30 mouse cellular contexts compared by ENCODE assay signal in genomic region chr14:52152613-52153012, GRCm38 (mm10). TPM values are rescaled to one million over a fixed set of nuclear protein-coding genes. Genes with fewer than 3 reads are reported as not detected.
DNase-seq lines count a peak whose midpoint lies in the region; ATAC-seq and TF ChIP-seq lines count a peak whose summit lies in the region.
"Had no signal": no experiment of that assay in that cellular context is flagged by ENCODE, and none has a peak within 500 bp of the region (broad histone marks: within the 10 kb centered on the region; RNA-seq: fewer than 3 reads in every experiment).

No protein-coding gene starts in this region.

- WGBS in hindbrain, embryonic 16.5 days: 28% methylated on average over 3 of the region's 3 CpGs
- 37% methylated on average over 3 of the region's 3 CpGs for WGBS in hindbrain, embryonic 13.5 days
- WGBS in forebrain, embryonic 12.5 days: 28% methylated on average over 3 of the region's 3 CpGs
- WGBS in forebrain, postnatal 0 days: 12% methylated on average over 3 of the region's 3 CpGs
- WGBS in midbrain, embryonic 15.5 days: 15% methylated on average over 3 of the region's 3 CpGs

- H3K9ac ChIP-seq in hindbrain, embryonic 16.5 days (ENCODE audit: low read depth, low read length): no peak overlapping the region
- no peak overlapping the region for H3K9ac ChIP-seq in hindbrain, embryonic 13.5 days
- H3K9ac ChIP-seq in forebrain, embryonic 12.5 days: no peak overlapping the region
- H3K9ac ChIP-seq in forebrain, postnatal 0 days: no peak overlapping the region
- H3K9ac ChIP-seq in midbrain, embryonic 15.5 days: no peak overlapping the region
- H3K9ac ChIP-seq: embryonic facial prominence, embryonic 15.5 days; heart, embryonic 15.5 days; liver, embryonic 14.5 days had no signal

- H3K27me3 ChIP-seq in hindbrain, embryonic 16.5 days (replicated peaks; ENCODE audit: control insufficient read depth, insufficient read depth, low read length): no peaks in the 10 kb centered on the region
- no peaks in the 10 kb centered on the region for H3K27me3 ChIP-seq in hindbrain, embryonic 13.5 days
- H3K27me3 ChIP-seq in forebrain, embryonic 12.5 days: peaks cover 9% of the 10 kb centered on the region; the same call in 1 of the 2 replicates
- no peaks in the 10 kb centered on the region for H3K27me3 ChIP-seq in forebrain, postnatal 0 days (ENCODE audit: insufficient read depth, low read length)
- no peaks in the 10 kb centered on the region for H3K27me3 ChIP-seq in midbrain, embryonic 15.5 days (replicated peaks)
- H3K27me3 ChIP-seq: embryonic facial prominence, embryonic 15.5 days; heart, embryonic 15.5 days had no signal

- H3K4me2 ChIP-seq in hindbrain, embryonic 16.5 days (ENCODE audit: low read length): peak overlapping the region; percentile 22; the same call in 1 of the 2 replicates
- H3K4me2 ChIP-seq in hindbrain, embryonic 13.5 days: no peak overlapping the region
- 0 out of 2 replicates have a peak overlapping the region, but pooled peaks have one; percentile 15 for H3K4me2 ChIP-seq in forebrain, embryonic 12.5 days
- peak overlapping the region; percentile 43 for H3K4me2 ChIP-seq in forebrain, postnatal 0 days (ENCODE audit: low read depth)
- H3K4me2 ChIP-seq in midbrain, embryonic 15.5 days: peak overlapping the region; percentile 28
- H3K4me2 ChIP-seq: embryonic facial prominence, embryonic 15.5 days had no signal

- no peaks in the 10 kb centered on the region for H3K36me3 ChIP-seq in hindbrain, embryonic 16.5 days (ENCODE audit: control insufficient read depth, insufficient read depth, low read length)
- H3K36me3 ChIP-seq in hindbrain, embryonic 13.5 days: peaks cover 1% of the 10 kb centered on the region
- no peaks in the 10 kb centered on the region for H3K36me3 ChIP-seq in forebrain, embryonic 12.5 days (replicated peaks)
- no peaks in the 10 kb centered on the region for H3K36me3 ChIP-seq in forebrain, postnatal 0 days (ENCODE audit: insufficient read depth)
- no peaks in the 10 kb centered on the region for H3K36me3 ChIP-seq in midbrain, embryonic 15.5 days (replicated peaks)
- H3K36me3 ChIP-seq: embryonic facial prominence, embryonic 15.5 days; heart, embryonic 10.5 days; heart, embryonic 15.5 days had no signal

- no peak for ATAC-seq in hindbrain, embryonic 16.5 days
- no peak for ATAC-seq in hindbrain, embryonic 13.5 days (ENCODE audit: low FRiP score)
- peak; percentile 66; the same call in 1 of the 2 replicates for ATAC-seq in forebrain, embryonic 12.5 days (ENCODE audit: low FRiP score)
- peak; percentile 11; the same call in 1 of the 2 replicates for ATAC-seq in forebrain, postnatal 0 days
- peak; percentile 34 for ATAC-seq in midbrain, embryonic 15.5 days (replicated peaks)
- ATAC-seq: intestine, embryonic 16.5 days; Patski had no signal

- no peak for DNase-seq in forebrain, postnatal 0 days
- no peak for DNase-seq in adipocyte (ENCODE audit: low spot score)
- DNase-seq in gastrocnemius, postnatal 4 days (ENCODE audit: low spot score in 2 of 2): no peak
- DNase-seq in spleen, adult 12 weeks (ENCODE audit: low spot score): no peak
- DNase-seq: adrenal gland, postnatal 25 days; cerebellum, adult 2 months; cerebellum, postnatal 14 days; gastrocnemius, postnatal 10 days; heart, adult 11 months; heart, postnatal 36 days; kidney, adult 8-10 months; kidney, postnatal 10 days; liver; lung, adult 2 months; lung, postnatal 10 days; thymus, adult 18-20 months; thymus, postnatal 25 days had no signal

- no peaks in the 10 kb centered on the region for H3K9me3 ChIP-seq in hindbrain, embryonic 16.5 days (ENCODE audit: control insufficient read depth, low read length)
- no peaks in the 10 kb centered on the region for H3K9me3 ChIP-seq in hindbrain, embryonic 13.5 days
- no peaks in the 10 kb centered on the region for H3K9me3 ChIP-seq in forebrain, embryonic 12.5 days
- H3K9me3 ChIP-seq in forebrain, postnatal 0 days (ENCODE audit: low read length): no peaks in the 10 kb centered on the region
- H3K9me3 ChIP-seq in midbrain, embryonic 15.5 days: no peaks in the 10 kb centered on the region
- H3K9me3 ChIP-seq: embryonic facial prominence, embryonic 10.5 days; embryonic facial prominence, embryonic 15.5 days; heart, embryonic 10.5 days; heart, embryonic 15.5 days had no signal

- no peak overlapping the region for H3K4me3 ChIP-seq in hindbrain, embryonic 16.5 days (ENCODE audit: low read length)
- H3K4me3 ChIP-seq in hindbrain, embryonic 13.5 days: no peak overlapping the region
- no peak overlapping the region for H3K4me3 ChIP-seq in forebrain, embryonic 12.5 days (replicated peaks)
- H3K4me3 ChIP-seq in forebrain, postnatal 0 days (ENCODE audit: low read depth, low read length): peak overlapping the region; percentile 17; the same call in 1 of the 2 replicates
- no peak overlapping the region for H3K4me3 ChIP-seq in midbrain, embryonic 15.5 days
- H3K4me3 ChIP-seq: embryonic facial prominence, embryonic 10.5 days; embryonic facial prominence, embryonic 15.5 days; heart, embryonic 10.5 days; heart, embryonic 15.5 days had no signal

- TF ChIP-seq CTCF in forebrain, postnatal 0 days (IDR thresholded peaks at IDR 0.05; ENCODE audit: low read depth): no peak

- no peak overlapping the region for H3K27ac ChIP-seq in hindbrain, embryonic 16.5 days (ENCODE audit: low read depth, low read length)
- H3K27ac ChIP-seq in hindbrain, embryonic 13.5 days: no peak overlapping the region
- H3K27ac ChIP-seq in forebrain, embryonic 12.5 days: no peak overlapping the region
- peak overlapping the region; percentile 75; the same call in 1 of the 2 replicates for H3K27ac ChIP-seq in forebrain, postnatal 0 days (ENCODE audit: low read depth, low read length)
- H3K27ac ChIP-seq in midbrain, embryonic 15.5 days: no peak overlapping the region; the same call in 1 of the 2 replicates
- H3K27ac ChIP-seq: embryonic facial prominence, embryonic 10.5 days; embryonic facial prominence, embryonic 15.5 days; heart, embryonic 10.5 days; heart, embryonic 15.5 days; liver, embryonic 14.5 days; macrophage; stomach, postnatal 0 days had no signal

- no peaks in the 10 kb centered on the region for H3K4me1 ChIP-seq in hindbrain, embryonic 16.5 days (ENCODE audit: control insufficient read depth, insufficient read depth, low read depth, low read length)
- peaks cover 10% of the 10 kb centered on the region; the same call in 1 of the 2 replicates for H3K4me1 ChIP-seq in hindbrain, embryonic 13.5 days (replicated peaks)
- peaks cover 12% of the 10 kb centered on the region for H3K4me1 ChIP-seq in forebrain, embryonic 12.5 days
- H3K4me1 ChIP-seq in forebrain, postnatal 0 days (ENCODE audit: insufficient read depth): peaks cover 14% of the 10 kb centered on the region; the same call in 1 of the 2 replicates
- peaks cover 12% of the 10 kb centered on the region for H3K4me1 ChIP-seq in midbrain, embryonic 15.5 days
- H3K4me1 ChIP-seq: embryonic facial prominence, embryonic 10.5 days; embryonic facial prominence, embryonic 15.5 days; heart, embryonic 10.5 days; heart, embryonic 15.5 days had no signal

RNA-seq across cellular contexts. Expression of gene Rpgrip1, which starts 42.1 kb away (rescaled TPM):
- polyA plus RNA-seq in hindbrain, embryonic 16.5 days (2015; fragmentation: Nextera tagmentation; extraction: Ambion mirVana): 36.2 and 45.4 TPM in 2 replicates
- polyA plus RNA-seq in hindbrain, embryonic 13.5 days (2015; fragmentation: Nextera tagmentation; extraction: Ambion mirVana): 51.5 and 54.6 TPM in 2 replicates
- 54.7 and 74.0 TPM in 2 replicates for polyA plus RNA-seq in forebrain, embryonic 12.5 days (2016; fragmentation: Nextera tagmentation; extraction: Ambion mirVana)
- total RNA-seq in forebrain, postnatal 0 days (2014; rRNA removed): 1.6 and 3.2 TPM in 2 replicates
- 50.1 and 50.6 TPM in 2 replicates for polyA plus RNA-seq in forebrain, postnatal 0 days (2015; fragmentation: Nextera tagmentation; extraction: Ambion mirVana)
- polyA plus RNA-seq in midbrain, embryonic 15.5 days (2015; fragmentation: Nextera tagmentation; extraction: Ambion mirVana): 51.3 and 53.3 TPM in 2 replicates
- under 1 TPM; 0.23 to 0.49 TPM for total RNA-seq in gastrocnemius, postnatal 4 days (2021)
- total RNA-seq: heart, postnatal 36 days had no signal

RNA-seq across cellular contexts. Expression of gene Supt16, which starts 44.6 kb away (rescaled TPM):
- polyA plus RNA-seq in hindbrain, embryonic 16.5 days (2015; fragmentation: Nextera tagmentation; extraction: Ambion mirVana): 37.1 and 39.0 TPM in 2 replicates
- 55.0 and 57.1 TPM in 2 replicates for polyA plus RNA-seq in hindbrain, embryonic 13.5 days (2015; fragmentation: Nextera tagmentation; extraction: Ambion mirVana)
- 86.9 and 95.5 TPM in 2 replicates for polyA plus RNA-seq in forebrain, embryonic 12.5 days (2016; fragmentation: Nextera tagmentation; extraction: Ambion mirVana)
- 41.9 and 56.9 TPM in 2 replicates for total RNA-seq in forebrain, postnatal 0 days (2014; rRNA removed)
- polyA plus RNA-seq in forebrain, postnatal 0 days (2015; fragmentation: Nextera tagmentation; extraction: Ambion mirVana): 31.0 and 39.1 TPM in 2 replicates
- 43.0 and 45.4 TPM in 2 replicates for polyA plus RNA-seq in midbrain, embryonic 15.5 days (2015; fragmentation: Nextera tagmentation; extraction: Ambion mirVana)
- total RNA-seq in gastrocnemius, postnatal 4 days (2021): 10 to 100 TPM; 44.0 to 47.8 TPM

RNA-seq across cellular contexts. Expression of gene Hnrnpc, which starts 48.8 kb away (rescaled TPM):
- polyA plus RNA-seq in hindbrain, embryonic 16.5 days (2015; fragmentation: Nextera tagmentation; extraction: Ambion mirVana): 414 and 445 TPM in 2 replicates
- polyA plus RNA-seq in hindbrain, embryonic 13.5 days (2015; fragmentation: Nextera tagmentation; extraction: Ambion mirVana): 623 and 652 TPM in 2 replicates
- 870 and 873 TPM in 2 replicates for polyA plus RNA-seq in forebrain, embryonic 12.5 days (2016; fragmentation: Nextera tagmentation; extraction: Ambion mirVana)
- 96.3 and 105 TPM in 2 replicates for total RNA-seq in forebrain, postnatal 0 days (2014; rRNA removed)
- polyA plus RNA-seq in forebrain, postnatal 0 days (2015; fragmentation: Nextera tagmentation; extraction: Ambion mirVana): 323 and 368 TPM in 2 replicates
- polyA plus RNA-seq in midbrain, embryonic 15.5 days (2015; fragmentation: Nextera tagmentation; extraction: Ambion mirVana): 480 and 482 TPM in 2 replicates
- total RNA-seq in gastrocnemius, postnatal 4 days (2021): 100 to 1,000 TPM; 140 to 156 TPM

Comparison
In these comparisons a context has a peak if more than half of its experiments do, and no peak if none do; other contexts are left out.
1. ATAC-seq: peak in forebrain, embryonic 12.5 days (single experiment), forebrain, postnatal 0 days (single experiment) and midbrain, embryonic 15.5 days (single experiment); none in hindbrain, embryonic 16.5 days (single experiment) and hindbrain, embryonic 13.5 days (single experiment).